Mouse (Mus musculus) bone marrow, adult 2 months (tissue): Measurements from ENCODE around the gene Nkx3-2.

ENCODE experiments used
- CTCF ChIP-seq: fragments of 200-500 bp; IDR thresholded peaks from 2 replicates; pipeline ENCODE4 v1.5.1; 2011; ENCODE audit warnings: low read length, control low read depth; ENCODE audit not compliant: control insufficient read depth, insufficient read depth
- POLR2A ChIP-seq: fragments of 200-500 bp; IDR thresholded peaks from 2 replicates; pipeline ENCODE4 v1.6.1; 2011; ENCODE audit warnings: low read depth, mild to moderate bottlenecking, control low read depth, low read length, borderline replicate concordance; ENCODE audit not compliant: control insufficient read depth

- no peak for TF ChIP-seq POLR2A
- TF ChIP-seq CTCF = no peak
Observed at GRCm38 (mm10) chr5:41760071-41760470, 4.2 kb downstream of the Nkx3-2 start.
